Mouse (Mus musculus) NIH3T3 (cell line): Measurements from ENCODE around the gene Dcp1b.
"Not testable (repeated sequence)": the region's sequence is repeated elsewhere in the genome, so short reads cannot be mapped to it uniquely, and the experiment has no call there.

Source experiments
- DNase-seq: peaks from one replicate; pipeline ENCODE4 v3.0.0-alpha.2; 2012; ENCODE audit warnings: low read depth

The Dcp1b gene

GRCm38 (mm10) chr6:119196382-119197305, 21.6 kb downstream of the Dcp1b start, which contains the start of gene Cacna1c:
Cacna1c (minus strand) TSS chr6:119196418.
- DNase-seq = peak; percentile 23

DNA sequence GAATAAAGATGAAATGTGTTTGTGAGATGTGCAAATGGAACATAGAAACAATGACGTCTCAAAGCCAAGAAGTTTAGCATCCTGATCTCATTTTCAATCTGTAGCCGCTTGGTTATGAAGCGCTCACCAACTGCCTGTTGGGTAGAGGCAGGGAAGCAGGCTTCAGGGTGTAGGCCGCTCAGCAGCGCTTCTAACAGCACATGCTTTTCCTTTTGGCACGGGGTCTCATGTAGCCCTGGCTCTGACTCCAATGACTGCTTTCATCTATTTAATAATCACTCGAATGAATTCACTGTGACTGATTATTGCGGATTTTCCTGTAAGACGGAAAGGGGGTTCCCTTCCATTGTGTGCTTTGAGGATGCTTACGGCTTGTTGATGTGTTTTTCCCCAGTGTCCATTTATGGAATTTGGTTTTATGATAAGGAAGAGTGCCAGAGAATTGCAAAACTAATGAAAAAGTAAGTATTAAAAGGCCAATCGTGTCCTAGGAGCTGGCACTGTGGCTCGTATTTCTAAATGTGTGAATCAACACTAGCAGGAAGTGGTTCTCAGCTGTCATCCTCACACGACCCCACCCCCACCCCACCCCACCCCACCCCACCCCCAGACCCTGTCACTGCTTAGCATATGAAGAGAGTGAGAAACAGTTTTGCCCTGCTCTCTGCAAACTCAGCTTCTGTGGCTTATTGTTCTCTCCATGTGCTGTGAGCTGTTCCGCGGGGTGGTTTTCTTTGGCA, 23.7 kb downstream of the Dcp1b start:
- DNase-seq = peak; percentile 8

GRCm38 (mm10) chr6:119199274-119199879, 24.3 kb downstream of the Dcp1b start:
- DNase-seq = no peak

GRCm38 (mm10) chr6:119200362-119200761, 25.3 kb downstream of the Dcp1b start:
- no peak for DNase-seq

GRCm38 (mm10) chr6:119201575-119201974, 26.5 kb downstream of the Dcp1b start:
- no peak for DNase-seq

DNA sequence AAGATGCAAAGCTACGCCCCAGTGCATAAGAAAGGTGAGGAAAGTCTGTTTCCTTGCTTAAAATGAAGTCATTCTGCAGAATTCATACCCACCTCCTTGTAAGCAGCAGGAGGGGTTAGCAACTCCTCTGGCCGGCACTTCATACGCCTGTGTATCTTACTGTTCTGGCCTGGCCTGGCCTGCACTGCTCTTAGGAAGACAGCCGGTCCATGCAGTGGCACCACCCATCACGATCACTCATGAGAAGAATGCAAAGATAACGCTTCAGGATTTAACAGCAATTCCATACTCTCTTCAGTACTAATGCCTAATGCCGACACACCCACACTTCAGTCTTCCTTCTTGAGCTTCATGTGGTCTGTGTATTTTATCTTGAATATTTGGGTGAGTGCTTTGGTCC, 29.2 kb downstream of the Dcp1b start:
- no peak for DNase-seq

GRCm38 (mm10) chr6:119204915-119205314, 29.9 kb downstream of the Dcp1b start:
- DNase-seq = no peak

- DNase-seq = not testable (repeated sequence)
These were observed 31.0 kb downstream of the Dcp1b start for GRCm38 (mm10) chr6:119206006-119206405.

DNA sequence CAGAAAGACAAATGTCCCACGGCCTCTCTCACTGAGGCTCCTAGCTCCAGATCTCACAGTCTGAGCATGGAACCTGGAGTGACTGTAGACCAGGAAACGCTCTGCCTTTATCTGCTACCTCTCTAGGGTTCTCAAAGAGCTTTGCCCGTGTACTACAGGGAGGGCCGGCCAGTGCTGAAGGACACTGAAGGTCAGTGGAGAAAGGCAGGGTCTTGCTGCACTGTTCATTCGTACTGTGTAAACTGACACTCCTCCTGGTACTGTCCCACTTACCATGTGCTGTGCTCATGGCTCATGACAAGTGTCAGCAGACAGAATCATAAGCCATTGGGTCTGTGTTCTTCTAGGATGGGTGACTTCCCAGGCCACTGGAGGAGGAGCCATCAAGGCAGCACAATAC, 38.3 kb downstream of the Dcp1b start:
- no peak for DNase-seq

GRCm38 (mm10) chr6:119214190-119214589, 39.1 kb downstream of the Dcp1b start:
- DNase-seq = no peak

DNA sequence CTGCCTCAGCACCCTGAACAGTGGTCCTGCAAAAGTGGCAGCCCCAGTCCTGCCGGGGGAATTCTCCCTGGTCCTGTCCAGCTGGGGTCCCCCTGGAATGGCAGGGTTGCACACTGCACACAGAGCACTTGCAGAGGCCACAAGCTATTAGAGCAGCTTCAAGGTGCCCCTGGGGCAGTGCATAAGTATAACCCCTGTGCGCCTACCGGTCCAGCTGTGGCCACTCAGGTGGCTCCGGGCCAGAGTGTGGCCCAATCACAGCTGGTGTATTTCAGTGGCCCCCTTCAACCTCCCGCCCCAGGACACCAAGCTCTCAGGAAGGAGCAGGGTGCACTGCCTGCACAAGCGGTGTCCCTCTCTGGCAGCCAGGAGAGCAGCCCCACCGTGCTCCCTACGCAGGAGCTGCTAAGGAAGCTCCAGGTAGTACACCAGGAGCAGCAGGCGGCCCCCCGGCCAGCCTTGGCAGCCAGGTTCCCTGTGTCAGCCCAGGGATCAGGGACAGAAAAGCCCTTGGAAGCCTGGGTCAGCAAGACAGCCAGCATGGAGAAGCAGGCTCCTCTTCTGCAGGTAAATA, 40.1 kb downstream of the Dcp1b start:
- DNase-seq = no peak

- DNase-seq = no peak
These were observed 42.6 kb downstream of the Dcp1b start for GRCm38 (mm10) chr6:119217661-119218060.

GRCm38 (mm10) chr6:119218591-119218990, 43.5 kb downstream of the Dcp1b start:
- DNase-seq = no peak

GRCm38 (mm10) chr6:119219237-119219870, 44.3 kb downstream of the Dcp1b start:
- DNase-seq = no peak

- DNase-seq = peak; percentile 88
These were observed 45.2 kb downstream of the Dcp1b start for GRCm38 (mm10) chr6:119220297-119220696.

- DNase-seq = peak; percentile 67
These were observed 49.6 kb downstream of the Dcp1b start for GRCm38 (mm10) chr6:119224451-119225195.

GRCm38 (mm10) chr6:119225226-119225625, 50.2 kb downstream of the Dcp1b start:
- no peak for DNase-seq

DNA sequence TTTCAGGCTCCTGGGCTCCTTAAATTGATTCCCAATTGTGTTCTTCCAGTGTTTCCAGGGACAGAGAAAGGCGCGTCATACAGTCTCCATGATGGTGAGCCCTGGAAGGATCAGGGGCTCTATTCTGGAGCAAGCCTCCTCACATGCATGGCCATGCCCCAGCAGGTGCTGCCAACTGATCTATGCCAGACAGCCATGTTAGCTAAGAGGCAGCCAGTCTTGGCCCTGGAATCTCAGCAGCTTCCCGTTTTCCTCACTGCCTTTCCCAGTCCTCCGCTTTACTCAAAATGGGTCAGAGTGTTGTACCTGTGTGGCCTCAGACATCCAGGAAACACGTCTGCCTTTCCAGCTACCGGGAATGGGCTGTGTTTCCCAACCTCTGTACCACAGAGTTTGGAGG, 50.7 kb downstream of the Dcp1b start:
- no peak for DNase-seq

- DNase-seq = no peak
These were observed 51.9 kb downstream of the Dcp1b start for GRCm38 (mm10) chr6:119227001-119227400.

DNA sequence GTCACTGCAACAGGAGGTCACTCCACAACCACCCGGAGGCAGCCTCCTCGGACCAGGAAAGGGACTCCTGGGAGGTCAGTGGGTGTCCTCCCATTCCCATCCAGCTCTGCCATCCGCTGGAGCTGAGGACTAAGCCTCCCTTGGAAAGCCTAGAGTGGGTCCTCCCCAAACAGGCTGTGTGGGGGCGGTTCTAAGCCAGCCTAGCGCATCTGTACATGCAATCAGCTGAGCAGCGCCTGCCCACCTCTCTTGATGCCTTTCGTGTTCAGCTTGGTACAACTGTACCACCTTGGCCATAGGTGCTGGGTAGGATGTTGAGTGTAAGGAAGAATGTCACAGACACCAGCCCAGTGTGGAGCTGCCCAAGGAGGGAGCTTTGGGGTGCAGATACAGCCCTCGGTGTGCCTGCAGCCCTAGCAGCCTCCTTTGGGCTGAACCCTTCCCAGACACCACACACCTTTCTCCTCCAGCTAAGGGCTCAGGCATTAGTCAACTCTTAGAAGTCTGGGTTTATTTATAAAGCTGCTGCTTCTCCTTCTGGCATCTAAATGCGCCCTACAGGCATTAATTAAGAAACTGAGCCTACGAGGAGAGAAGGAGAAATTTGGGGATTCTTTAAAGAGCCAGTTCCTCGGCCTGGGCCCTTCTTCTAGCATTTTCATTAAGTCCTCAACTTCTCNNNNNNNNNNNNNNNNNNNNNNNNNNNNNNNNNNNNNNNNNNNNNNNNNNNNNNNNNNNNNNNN, 54.0 kb downstream of the Dcp1b start:
- DNase-seq = no peak
